Mouse (Mus musculus): ENCODE results near the gene Hax1. TPM values are rescaled to one million over a fixed set of nuclear protein-coding genes. Genes with fewer than 3 reads are reported as not detected.

Hax1 gene
- polyA plus RNA-seq, 1 experiment = 6.0 TPM

DNA sequence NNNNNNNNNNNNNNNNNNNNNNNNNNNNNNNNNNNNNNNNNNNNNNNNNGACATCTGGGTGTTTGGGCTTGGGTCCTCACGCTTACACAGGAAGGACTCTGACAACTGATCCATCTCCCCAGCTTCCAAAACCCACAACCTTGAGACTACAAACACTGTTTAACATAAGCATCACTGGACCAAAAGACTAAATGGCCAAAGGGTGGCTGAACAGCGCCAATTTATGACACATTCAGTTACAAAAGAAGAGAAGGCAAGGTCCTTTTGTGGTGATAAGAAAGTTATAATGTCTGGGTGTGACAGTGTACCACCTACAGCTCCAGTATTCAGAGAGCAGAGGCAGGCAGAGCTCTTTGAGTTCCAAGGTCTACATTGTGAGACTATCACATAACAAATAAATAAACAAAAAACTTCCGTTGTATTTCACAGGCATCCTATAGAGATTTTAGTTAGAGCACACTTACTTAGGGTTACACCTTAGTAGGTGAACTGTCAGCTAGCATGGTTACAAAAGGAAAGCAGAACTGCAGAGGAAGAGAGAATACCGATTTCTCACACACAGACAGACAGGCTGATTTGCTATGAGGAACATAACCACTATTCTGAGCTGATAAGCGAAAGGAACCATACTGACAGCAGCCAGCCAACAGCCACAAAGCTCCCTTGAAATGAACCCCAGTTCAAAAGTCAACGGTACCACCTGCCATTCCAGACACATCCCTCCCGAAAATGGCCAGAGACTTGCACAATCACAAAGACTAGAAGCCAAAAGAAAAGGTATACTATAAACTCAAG is 42.2 kb downstream of the Hax1 start:
- H3K27me3 ChIP-seq (ENCODE audit: control insufficient read depth) = peaks cover 29% of the 10 kb centered on the region
- no peak overlapping the region for H3K4me3 ChIP-seq (replicated peaks)
- H3K36me3 ChIP-seq (ENCODE audit: control insufficient read depth) = no peaks in the 10 kb centered on the region; the same call in 1 of the 2 replicates
- TF ChIP-seq GATA1 (IDR thresholded peaks at IDR 0.05; ENCODE audit: low read length) (no peak), TAL1 (IDR thresholded peaks at IDR 0.05; ENCODE audit: low read length) (no peak)
- peaks cover 9% of the 10 kb centered on the region for H3K4me1 ChIP-seq (ENCODE audit: control insufficient read depth)
- no peaks in the 10 kb centered on the region for H3K9me3 ChIP-seq (ENCODE audit: control insufficient read depth, low read length)

DNA sequence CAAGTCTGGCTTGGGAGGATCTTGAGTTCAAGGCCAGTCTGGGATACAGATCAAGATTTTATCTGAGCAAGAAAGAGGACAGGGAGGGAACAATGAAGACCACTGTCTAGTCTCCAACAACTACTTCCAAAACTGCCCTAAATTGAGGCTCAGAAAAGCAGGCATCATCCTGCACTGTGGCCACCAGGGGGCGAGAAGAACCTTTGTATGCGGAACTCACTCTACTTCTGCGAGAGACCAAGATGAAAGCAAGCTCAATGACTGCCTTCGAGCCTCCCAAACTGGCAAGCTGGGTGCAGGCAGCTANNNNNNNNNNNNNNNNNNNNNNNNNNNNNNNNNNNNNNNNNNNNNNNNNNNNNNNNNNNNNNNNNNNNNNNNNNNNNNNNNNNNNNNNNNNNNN is 45.2 kb downstream of the Hax1 start:
- no peak for TF ChIP-seq GATA1 (IDR thresholded peaks at IDR 0.05; ENCODE audit: low read length)
- TF ChIP-seq TAL1 (IDR thresholded peaks at IDR 0.05; ENCODE audit: low read length) = no peak
- no peaks in the 10 kb centered on the region for H3K27me3 ChIP-seq (ENCODE audit: control insufficient read depth)
- no peak overlapping the region for H3K4me3 ChIP-seq (replicated peaks)
- H3K36me3 ChIP-seq (ENCODE audit: control insufficient read depth) = no peaks in the 10 kb centered on the region; the same call in 1 of the 2 replicates
- H3K9me3 ChIP-seq (ENCODE audit: control insufficient read depth, low read length) = no peaks in the 10 kb centered on the region
- no peaks in the 10 kb centered on the region for H3K4me1 ChIP-seq (ENCODE audit: control insufficient read depth)

DNA sequence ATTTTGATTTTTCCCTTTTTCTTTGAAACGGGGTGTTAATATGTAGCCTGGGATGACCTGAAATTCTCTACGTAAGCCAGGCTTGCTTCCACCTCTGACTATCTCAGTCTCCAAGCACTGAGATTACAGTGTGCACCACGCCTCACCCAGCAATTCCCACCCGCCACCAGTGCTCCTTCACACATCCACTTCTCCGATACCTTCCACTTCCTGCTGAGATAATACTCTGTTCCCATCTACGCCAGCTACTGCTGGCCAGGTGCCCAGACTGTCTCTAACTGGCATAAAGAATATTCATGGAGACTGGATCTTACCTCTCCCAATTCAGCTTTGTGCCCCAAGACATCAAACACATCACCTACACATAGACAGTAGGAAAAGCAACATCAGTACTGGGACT is 49.9 kb downstream of the Hax1 start:
- Histone ChIP-seq H3K4me1 (ENCODE audit: control insufficient read depth) (no peaks in the 10 kb centered on the region), H3K4me3 (replicated peaks) (no peak overlapping the region), H3K9me3 (ENCODE audit: control insufficient read depth, low read length) (no peaks in the 10 kb centered on the region), H3K36me3 (ENCODE audit: control insufficient read depth) (peaks cover 3% of the 10 kb centered on the region; the same call in 1 of the 2 replicates), H3K27me3 (ENCODE audit: control insufficient read depth) (no peaks in the 10 kb centered on the region)
- TF ChIP-seq GATA1 (IDR thresholded peaks at IDR 0.05; ENCODE audit: low read length) = no peak
- no peak for TF ChIP-seq TAL1 (IDR thresholded peaks at IDR 0.05; ENCODE audit: low read length)

DNA sequence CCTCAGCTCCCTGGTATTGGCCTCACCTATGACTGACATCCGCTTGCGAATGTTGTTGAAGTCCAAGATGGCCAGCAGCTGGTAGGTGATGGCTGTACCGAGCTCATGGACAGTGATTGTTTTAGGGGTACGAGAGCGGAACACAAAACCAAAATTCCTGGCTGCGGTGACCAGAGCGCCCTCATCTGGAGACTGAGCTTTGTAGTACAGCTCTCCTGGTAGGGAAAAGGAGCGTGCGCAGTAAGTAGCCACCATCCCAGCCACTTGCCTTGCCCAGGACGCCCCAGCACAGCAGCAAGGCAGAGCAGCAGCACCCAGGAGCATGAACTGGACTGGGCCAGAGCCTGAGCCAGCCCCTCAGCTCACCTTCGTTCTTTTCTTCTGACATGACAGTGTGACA is 50.6 kb downstream of the Hax1 start:
- Histone ChIP-seq H3K9me3 (ENCODE audit: control insufficient read depth, low read length) (no peaks in the 10 kb centered on the region), H3K36me3 (ENCODE audit: control insufficient read depth) (peaks cover 8% of the 10 kb centered on the region; the same call in 1 of the 2 replicates), H3K27me3 (ENCODE audit: control insufficient read depth) (no peaks in the 10 kb centered on the region)

More for the DNA sequence above, 50.6 kb downstream of the Hax1 start:
- TF ChIP-seq TAL1 (IDR thresholded peaks at IDR 0.05; ENCODE audit: low read length) (no peak), GATA1 (IDR thresholded peaks at IDR 0.05; ENCODE audit: low read length) (no peak)
- H3K4me3 ChIP-seq (replicated peaks) = no peak overlapping the region
- H3K4me1 ChIP-seq (ENCODE audit: control insufficient read depth) = no peaks in the 10 kb centered on the region

Other genes with a start within 250 kb of the Hax1 start
- gene Chrnb2, start 234.1 kb downstream of the Hax1 start, polyA plus RNA-seq (2012) = 0.01 TPM in 2 replicates
- gene Ube2q1, start 225.2 kb downstream of the Hax1 start, polyA plus RNA-seq (2012) = 0.62 and 0.69 TPM in 2 replicates
- 0.01 TPM in 1 of 2 replicates, not detected in the other for gene She, start 167.4 kb downstream of the Hax1 start, polyA plus RNA-seq (2012)
- 0.02 and 0.07 TPM in 2 replicates for gene Il6ra, start 85.6 kb downstream of the Hax1 start, polyA plus RNA-seq (2012)
- 0.01 and 0.03 TPM in 2 replicates for gene Atp8b2, start 35.3 kb downstream of the Hax1 start, polyA plus RNA-seq (2012)
- gene 4933434E20Rik, start 52.9 kb upstream of the Hax1 start, polyA plus RNA-seq (2012) = 0.43 and 0.89 TPM in 2 replicates
- 11.0 and 11.4 TPM in 2 replicates for gene Ubap2l, start 53.8 kb upstream of the Hax1 start, polyA plus RNA-seq (2012)
- 9.6 and 11.8 TPM in 2 replicates for gene Tpm3, start 73.9 kb upstream of the Hax1 start, polyA plus RNA-seq (2012)
- gene Nup210l, start 105.4 kb upstream of the Hax1 start, polyA plus RNA-seq (2012) = not detected in 2 replicates
- gene Rps27, start 214.9 kb upstream of the Hax1 start, polyA plus RNA-seq (2012) = 25.9 and 30.7 TPM in 2 replicates
- 0.07 and 0.12 TPM in 2 replicates for gene Rab13, start 214.9 kb upstream of the Hax1 start, polyA plus RNA-seq (2012)
- 3.9 and 4.3 TPM in 2 replicates for gene Jtb, start 232.8 kb upstream of the Hax1 start, polyA plus RNA-seq (2012)
- gene Creb3l4, start 244.7 kb upstream of the Hax1 start, polyA plus RNA-seq (2012) = not detected in 2 replicates
- gene Slc39a1, start 249.4 kb upstream of the Hax1 start, polyA plus RNA-seq (2012) = 0.20 and 0.21 TPM in 2 replicates

All from erythroblast, embryonic 14.5 days (primary cell).